Mouse (Mus musculus) MEL (cell line): ENCODE results near the gene Tnfrsf4. TPM values are rescaled to one million over a fixed set of nuclear protein-coding genes. Genes with fewer than 3 reads are reported as not detected.

Experiments used
- DNase-seq: peaks from one replicate; pipeline ENCODE4 v3.0.0; 2011; ENCODE audit warnings: low read depth, low spot score
- H3K27ac ChIP-seq: 2 replicates; pipeline ENCODE4 v1.5.1; 2012; ENCODE audit warnings: low read depth, mild to moderate bottlenecking, control low read depth, low read length, moderate library complexity; ENCODE audit not compliant: control insufficient read depth
- H3K27me3 ChIP-seq, 2 experiments: fragments of 150-350 bp in 1 of 2; sonication (generic) in 1 of 2; 2 replicates each; pipeline ENCODE4 v1.6.1; 2012; ENCODE audit warnings: low read length in 2 of 2, mild to moderate bottlenecking in 2 of 2, improper control_type of control experiment in 1 of 2, moderate library complexity in 1 of 2; ENCODE audit not compliant: insufficient read depth in 2 of 2, control insufficient read depth in 1 of 2
- H3K36me3 ChIP-seq, 2 experiments: 2 replicates each; pipeline ENCODE4 v1.6.1; 2012 to 2014; ENCODE audit warnings: low read length in 2 of 2, improper control_type of control experiment in 1 of 2, inconsistent platforms in 1 of 2, mild to moderate bottlenecking in 1 of 2; ENCODE audit not compliant: insufficient read depth in 2 of 2, control insufficient read depth in 1 of 2
- H3K4me1 ChIP-seq, 2 experiments: fragments of 150-350 bp in 1 of 2; sonication (generic) in 1 of 2; 2 replicates each; pipeline ENCODE4 v1.6.1; 2012; ENCODE audit warnings: low read length in 2 of 2, improper control_type of control experiment in 1 of 2, mild to moderate bottlenecking in 1 of 2; ENCODE audit not compliant: insufficient read depth in 2 of 2, control insufficient read depth in 1 of 2
- H3K4me3 ChIP-seq, 2 experiments: fragments of 150-350 bp in 1 of 2; sonication (generic) in 1 of 2; 2 replicates each; pipeline ENCODE4 v1.5.1; 2012; ENCODE audit warnings: low read depth in 2 of 2, low read length in 2 of 2, mild to moderate bottlenecking in 2 of 2, moderate library complexity in 2 of 2, control low read depth in 1 of 2, improper control_type of control experiment in 1 of 2; ENCODE audit not compliant: control insufficient read depth in 1 of 2, insufficient read depth in 1 of 2
- H3K79me2 ChIP-seq: 2 replicates; pipeline ENCODE4 v1.6.1; 2012; ENCODE audit warnings: mild to moderate bottlenecking, low read length, moderate library complexity; ENCODE audit not compliant: control insufficient read depth, poor library complexity, insufficient read depth
- H3K9ac ChIP-seq: 2 replicates; pipeline ENCODE4 v1.6.1; 2012; ENCODE audit warnings: low read depth, mild to moderate bottlenecking, control low read depth, low read length, moderate library complexity; ENCODE audit not compliant: control insufficient read depth, poor library complexity, severe bottlenecking
- H3K9me3 ChIP-seq: fragments of 150-350 bp; sonication (generic); replicated peaks from 2 replicates; pipeline ENCODE4 v1.6.1; 2012; ENCODE audit warnings: mild to moderate bottlenecking, low read length, improper control_type of control experiment, moderate library complexity; ENCODE audit not compliant: insufficient read depth
- BHLHE40 ChIP-seq: IDR thresholded peaks from 2 replicates; pipeline ENCODE4 v1.6.1; 2012; ENCODE audit warnings: low read depth, mild to moderate bottlenecking, inconsistent platforms, low read length, improper control_type of control experiment, borderline replicate concordance
- CHD1 ChIP-seq: IDR thresholded peaks from 2 replicates; pipeline ENCODE4 v1.6.1; 2012; ENCODE audit warnings: low read depth, mild to moderate bottlenecking, inconsistent platforms, low read length, improper control_type of control experiment
- CHD2 ChIP-seq: IDR thresholded peaks from 2 replicates; pipeline ENCODE4 v1.6.1; 2011; ENCODE audit warnings: low read length, improper control_type of control experiment
- CTCF ChIP-seq, 3 experiments: IDR thresholded peaks in 2 of 3; conservative IDR thresholded peaks in 1 of 3; 2 replicates each; pipeline ENCODE4 v1.5.1; 2011 to 2012; ENCODE audit warnings: low read length in 3 of 3, low read depth in 2 of 3, mild to moderate bottlenecking in 2 of 3, improper control_type of control experiment in 1 of 3, inconsistent platforms in 1 of 3, mixed read lengths in 1 of 3, moderate library complexity in 1 of 3; ENCODE audit not compliant: control insufficient read depth in 1 of 3, insufficient read depth in 1 of 3, poor library complexity in 1 of 3, severe bottlenecking in 1 of 3
- E2F4 ChIP-seq: IDR thresholded peaks from 2 replicates; pipeline ENCODE4 v1.6.1; 2011; ENCODE audit warnings: low read depth, low read length, improper control_type of control experiment, borderline replicate concordance
- ELF1 ChIP-seq: IDR thresholded peaks from 2 replicates; pipeline ENCODE4 v1.6.1; 2014; ENCODE audit warnings: low read depth, mild to moderate bottlenecking, inconsistent platforms, low read length, improper control_type of control experiment, moderate library complexity
- EP300 ChIP-seq, 2 experiments: IDR thresholded peaks; 2 replicates each; pipeline ENCODE4 v1.6.1; 2011; ENCODE audit warnings: improper control_type of control experiment in 2 of 2, low read length in 2 of 2, low read depth in 1 of 2, mild to moderate bottlenecking in 1 of 2
- ETS1 ChIP-seq: IDR thresholded peaks from 2 replicates; pipeline ENCODE4 v1.6.1; 2012; ENCODE audit warnings: low read depth, mild to moderate bottlenecking, inconsistent platforms, low read length, improper control_type of control experiment, moderate library complexity
- GATA1 ChIP-seq: IDR thresholded peaks from 2 replicates; pipeline ENCODE4 v1.6.1; 2011; ENCODE audit warnings: low read depth, low read length, improper control_type of control experiment
- HCFC1 ChIP-seq: IDR thresholded peaks from 2 replicates; pipeline ENCODE4 v1.6.1; 2012; ENCODE audit warnings: low read depth, mild to moderate bottlenecking, inconsistent platforms, low read length, improper control_type of control experiment, moderate library complexity
- JUND ChIP-seq: IDR thresholded peaks from 2 replicates; pipeline ENCODE4 v1.6.1; 2011; ENCODE audit warnings: low read depth, mild to moderate bottlenecking, improper control_type of control experiment, low read length
- KAT2A ChIP-seq: conservative IDR thresholded peaks from 2 replicates; pipeline ENCODE4 v1.6.1; 2012; ENCODE audit warnings: low read depth, low read length, improper control_type of control experiment, inconsistent platforms
- MAFK ChIP-seq: IDR thresholded peaks from 2 replicates; pipeline ENCODE4 v1.6.1; 2011; ENCODE audit warnings: low read depth, mild to moderate bottlenecking, low read length, improper control_type of control experiment, borderline replicate concordance
- MAX ChIP-seq: IDR thresholded peaks from 2 replicates; pipeline ENCODE4 v1.6.1; 2011; ENCODE audit warnings: low read length, improper control_type of control experiment
- MAZ ChIP-seq: IDR thresholded peaks from 2 replicates; pipeline ENCODE4 v1.6.1; 2012; ENCODE audit warnings: low read depth, mild to moderate bottlenecking, inconsistent platforms, low read length, improper control_type of control experiment
- MEF2A ChIP-seq: IDR thresholded peaks from 2 replicates; pipeline ENCODE4 v1.6.1; 2014; ENCODE audit warnings: low read depth, mild to moderate bottlenecking, inconsistent platforms, low read length, improper control_type of control experiment; ENCODE audit not compliant: poor library complexity, insufficient replicate concordance, severe bottlenecking; ENCODE audit errors: extremely low read depth
- MXI1 ChIP-seq: IDR thresholded peaks from 2 replicates; pipeline ENCODE4 v1.6.1; 2011; ENCODE audit warnings: mild to moderate bottlenecking, low read depth, low read length, improper control_type of control experiment
- MYB ChIP-seq: IDR thresholded peaks from 2 replicates; pipeline ENCODE4 v1.6.1; 2011; ENCODE audit warnings: mild to moderate bottlenecking, low read depth, low read length, improper control_type of control experiment
- MYC ChIP-seq: IDR thresholded peaks from 2 replicates; pipeline ENCODE4 v1.6.1; 2011; ENCODE audit warnings: low read depth, mild to moderate bottlenecking, low read length, improper control_type of control experiment, moderate library complexity
- NELFE ChIP-seq: IDR thresholded peaks from 2 replicates; pipeline ENCODE4 v1.6.1; 2011; ENCODE audit warnings: low read depth, low read length, improper control_type of control experiment
- NRF1 ChIP-seq: IDR thresholded peaks from 2 replicates; pipeline ENCODE4 v1.6.1; 2014; ENCODE audit warnings: low read depth, mild to moderate bottlenecking, inconsistent platforms, low read length, improper control_type of control experiment, moderate library complexity; ENCODE audit not compliant: poor library complexity, insufficient read depth, severe bottlenecking
- POLR2A ChIP-seq, 2 experiments: IDR thresholded peaks; 2 replicates each; pipeline ENCODE4 v1.6.1; 2011 to 2012; ENCODE audit warnings: low read length in 2 of 2, mild to moderate bottlenecking in 2 of 2, control low read depth in 1 of 2, improper control_type of control experiment in 1 of 2, low read depth in 1 of 2, moderate library complexity in 1 of 2; ENCODE audit not compliant: control insufficient read depth in 1 of 2, insufficient read depth in 1 of 2, poor library complexity in 1 of 2
- POLR2AphosphoS2 ChIP-seq: IDR thresholded peaks from 2 replicates; pipeline ENCODE4 v1.6.1; 2011; ENCODE audit warnings: low read length, improper control_type of control experiment
- POLR2AphosphoS5 ChIP-seq: IDR thresholded peaks from 2 replicates; pipeline ENCODE4 v1.6.1; 2012; ENCODE audit warnings: low read depth, borderline replicate concordance, mild to moderate bottlenecking, inconsistent platforms, low read length, moderate library complexity, mixed read lengths
- RAD21 ChIP-seq: IDR thresholded peaks from 2 replicates; pipeline ENCODE4 v1.6.1; 2011; ENCODE audit warnings: mild to moderate bottlenecking, low read depth, low read length, improper control_type of control experiment
- RCOR1 ChIP-seq: IDR thresholded peaks from 2 replicates; pipeline ENCODE4 v1.6.1; 2012; ENCODE audit warnings: low read depth, mild to moderate bottlenecking, inconsistent platforms, low read length, improper control_type of control experiment
- SIN3A ChIP-seq: IDR thresholded peaks from 2 replicates; pipeline ENCODE4 v1.6.1; 2012; ENCODE audit warnings: low read length, improper control_type of control experiment, inconsistent platforms
- SMC3 ChIP-seq: IDR thresholded peaks from 2 replicates; pipeline ENCODE4 v1.6.1; 2011; ENCODE audit warnings: low read depth, low read length, improper control_type of control experiment
- TAL1 ChIP-seq: IDR thresholded peaks from 2 replicates; pipeline ENCODE4 v1.6.1; 2012; ENCODE audit warnings: mild to moderate bottlenecking, inconsistent platforms, low read length, moderate library complexity, mixed read lengths
- TBP ChIP-seq: IDR thresholded peaks from 2 replicates; pipeline ENCODE4 v1.8.0; 2011; ENCODE audit warnings: low read depth, low read length, improper control_type of control experiment
- TCF12 ChIP-seq: IDR thresholded peaks from 2 replicates; pipeline ENCODE4 v1.6.1; 2014; ENCODE audit warnings: low read depth, mild to moderate bottlenecking, inconsistent platforms, low read length, improper control_type of control experiment, moderate library complexity
- UBTF ChIP-seq: IDR thresholded peaks from 2 replicates; pipeline ENCODE4 v1.6.1; 2012; ENCODE audit warnings: low read depth, mild to moderate bottlenecking, inconsistent platforms, low read length, improper control_type of control experiment, moderate library complexity, borderline replicate concordance; ENCODE audit not compliant: insufficient read depth
- USF1 ChIP-seq: IDR thresholded peaks from 2 replicates; pipeline ENCODE4 v1.6.1; 2014; ENCODE audit warnings: low read depth, mild to moderate bottlenecking, inconsistent platforms, low read length, improper control_type of control experiment, moderate library complexity
- ZC3H11A ChIP-seq: IDR thresholded peaks from 2 replicates; pipeline ENCODE4 v1.6.1; 2012; ENCODE audit warnings: low read depth, mild to moderate bottlenecking, inconsistent platforms, low read length, improper control_type of control experiment
- ZKSCAN1 ChIP-seq: IDR thresholded peaks from 2 replicates; pipeline ENCODE4 v1.6.1; 2012; ENCODE audit warnings: low read depth, mild to moderate bottlenecking, inconsistent platforms, low read length, improper control_type of control experiment, moderate library complexity
- ZMIZ1 ChIP-seq: IDR thresholded peaks from 2 replicates; pipeline ENCODE4 v1.6.1; 2012; ENCODE audit warnings: low read depth, mild to moderate bottlenecking, inconsistent platforms, low read length, improper control_type of control experiment, moderate library complexity
- ZNF384 ChIP-seq: IDR thresholded peaks from 2 replicates; pipeline ENCODE4 v1.6.1; 2012; ENCODE audit warnings: low read depth, mild to moderate bottlenecking, inconsistent platforms, low read length, improper control_type of control experiment
- polyA plus RNA-seq, 2 experiments: library from polyadenylated mRNA; stranded (reverse) in 1 of 2; unstranded in 1 of 2; fragments of >175 nt in 1 of 2; fragments of >200 nt in 1 of 2; gene quantifications; 2 replicates each; pipeline versions ENCODE4 v1.2.1 to v1.2.4; 2012; ENCODE audit warnings: low replicate concordance in 2 of 2, low read depth in 1 of 2; ENCODE audit not compliant: insufficient read length in 2 of 2, insufficient read depth in 1 of 2, missing spikeins in 1 of 2
- total RNA-seq: library from RNA; depleted of rRNA; stranded (reverse); fragments of 300-350 nt; gene quantifications from 2 replicates; pipeline ENCODE4 v1.2.3, GENCODE M21; 2012

Tnfrsf4 gene
- total and polyA plus RNA-seq, 3 experiments = 1.6 to 2.7 TPM; not detected in 1

GRCm38 (mm10) chr4:155992906-155993547 lies 20.6 kb upstream of the Tnfrsf4 start:
- no peaks in the 10 kb centered on the region for H3K9me3 ChIP-seq
- peak overlapping the region; percentile 81 to 98 for H3K4me3 ChIP-seq
- peaks cover 52% of the 10 kb centered on the region for H3K79me2 ChIP-seq
- no peaks in the 10 kb centered on the region for H3K27me3 ChIP-seq
- DNase-seq = peak; percentile 97
- H3K27ac ChIP-seq = peak overlapping the region; percentile 97
- H3K9ac ChIP-seq = peak overlapping the region; percentile 99
- peaks cover 9 to 38% of the 10 kb centered on the region in 2 experiments for H3K36me3 ChIP-seq
- peaks cover 7 to 37% of the 10 kb centered on the region in 2 experiments for H3K4me1 ChIP-seq
- TF ChIP-seq SIN3A (peak; percentile 87; the same call in 1 of the 2 replicates), MYC (no peak), MEF2A (no peak), EP300 (IDR thresholded peaks at IDR 0.05; ENCODE audit: low read depth in 1 of 2, low read length in 2 of 2) (peak in 1 of 2 experiments; percentile 36; a peak in 1 of 4 replicates), POLR2AphosphoS2 (no peak), RAD21 (no peak), NRF1 (peak; percentile 71; the same call in 1 of the 2 replicates), JUND (no peak), UBTF (0 out of 2 replicates have a peak, but pooled peaks have one; percentile 58), ELF1 (peak; percentile 99), SMC3 (no peak), TBP (peak; percentile 73), ZKSCAN1 (no peak), MYB (no peak), BHLHE40 (no peak), ZC3H11A (no peak), KAT2A (peak; percentile 85), POLR2AphosphoS5 (no peak), NELFE (peak; percentile 65), TAL1 (no peak), POLR2A (IDR thresholded peaks at IDR 0.05; ENCODE audit: control insufficient read depth in 1 of 2, insufficient read depth in 1 of 2, low read depth in 1 of 2, low read length in 2 of 2, poor library complexity in 1 of 2) (peak; percentile 68 to 91; a peak in 3 of 4 replicates), ZNF384 (peak; percentile 89), E2F4 (no peak), MXI1 (peak; percentile 83), USF1 (peak; percentile 99), CHD2 (no peak), MAFK (no peak), ZMIZ1 (0 out of 2 replicates have a peak, but pooled peaks have one; percentile 17), CTCF (IDR thresholded peaks at IDR 0.05 in 2 of 3, conservative IDR thresholded peaks at IDR 0.05 in 1 of 3; ENCODE audit: control insufficient read depth in 1 of 3, insufficient read depth in 1 of 3, low read depth in 2 of 3, low read length in 3 of 3, poor library complexity in 1 of 3, severe bottlenecking in 1 of 3) (no peak), GATA1 (no peak), HCFC1 (peak; percentile 94), CHD1 (no peak), MAX (peak; percentile 94), ETS1 (no peak), MAZ (no peak), RCOR1 (peak; percentile 18; the same call in 1 of the 2 replicates), TCF12 (peak; percentile 59)
